Mouse (Mus musculus) testis, adult 2 months (tissue): Measurements from ENCODE around the gene Prmt9.

Source experiments
- CTCF ChIP-seq: fragments of 200-500 bp; IDR thresholded peaks from 2 replicates; pipeline ENCODE4 v1.5.1; 2012; ENCODE audit warnings: low read depth, mild to moderate bottlenecking, inconsistent platforms, low read length, moderate library complexity; ENCODE audit not compliant: control insufficient read depth, insufficient read depth, insufficient replicate concordance
- POLR2A ChIP-seq: fragments of 200-500 bp; IDR thresholded peaks from 2 replicates; pipeline ENCODE4 v1.6.1; 2012; ENCODE audit warnings: low read depth, mild to moderate bottlenecking, inconsistent platforms, low read length, moderate library complexity; ENCODE audit not compliant: control insufficient read depth

- no peak for TF ChIP-seq POLR2A
- no peak for TF ChIP-seq CTCF
These were observed 37.3 kb upstream of the Prmt9 start for GRCm38 (mm10) chr8:77511750-77512493.
